Mouse (Mus musculus): ENCODE data around the gene Fsip1. TPM values are rescaled to one million over a fixed set of nuclear protein-coding genes. Genes with fewer than 3 reads are reported as not detected.

Gene Fsip1
- polyA plus RNA-seq, 1 experiment from 2014 or later: 3.3 TPM

DNA sequence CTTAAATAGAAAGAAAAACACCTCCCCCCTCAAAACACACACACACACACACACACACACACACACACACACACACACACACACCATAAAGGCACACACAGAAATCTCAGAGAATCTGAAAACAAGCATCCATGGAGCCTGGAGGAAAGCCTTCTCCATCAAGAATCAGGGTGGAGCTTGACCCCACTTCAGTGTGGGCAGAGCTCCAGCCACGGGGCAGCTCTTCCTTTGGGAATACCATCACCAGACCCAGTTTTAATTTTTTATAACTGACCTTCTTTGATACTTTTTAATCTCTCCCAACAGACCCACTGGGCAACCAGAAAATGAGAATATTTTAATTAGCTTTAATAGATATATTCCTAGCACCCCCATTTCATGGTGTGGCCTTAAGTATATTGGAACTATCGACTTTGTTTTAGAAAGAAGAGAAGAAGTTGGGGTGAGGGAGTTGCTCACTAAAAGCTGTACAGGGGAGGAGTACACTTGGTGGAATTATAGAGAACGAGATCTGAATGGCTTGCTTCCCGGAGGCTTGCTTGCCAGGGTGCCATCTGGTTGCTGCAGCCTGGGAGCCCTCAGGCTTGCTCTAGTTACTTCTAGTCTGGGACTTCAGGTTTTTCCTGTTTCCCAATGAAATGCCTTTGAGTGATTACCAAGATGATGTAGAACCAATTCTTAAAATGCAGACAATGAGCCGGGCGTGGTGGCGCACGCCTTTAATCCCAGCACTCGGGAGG is 31.7 kb upstream of the Fsip1 start:
- no peak overlapping the region for H3K4me3 ChIP-seq (replicated peaks)
- H3K9ac ChIP-seq: no peak overlapping the region
- WGBS: 90% methylated on average over 9 of the region's 9 CpGs
- no peaks in the 10 kb centered on the region; the same call in 1 of the 2 replicates for H3K4me1 ChIP-seq
- H3K4me2 ChIP-seq: no peak overlapping the region
- no peak overlapping the region for H3K27ac ChIP-seq
- H3K9me3 ChIP-seq: no peaks in the 10 kb centered on the region
- ATAC-seq (ENCODE audit: low FRiP score): no peak
- no peaks in the 10 kb centered on the region for H3K36me3 ChIP-seq (replicated peaks)
- no peaks in the 10 kb centered on the region for H3K27me3 ChIP-seq

DNA sequence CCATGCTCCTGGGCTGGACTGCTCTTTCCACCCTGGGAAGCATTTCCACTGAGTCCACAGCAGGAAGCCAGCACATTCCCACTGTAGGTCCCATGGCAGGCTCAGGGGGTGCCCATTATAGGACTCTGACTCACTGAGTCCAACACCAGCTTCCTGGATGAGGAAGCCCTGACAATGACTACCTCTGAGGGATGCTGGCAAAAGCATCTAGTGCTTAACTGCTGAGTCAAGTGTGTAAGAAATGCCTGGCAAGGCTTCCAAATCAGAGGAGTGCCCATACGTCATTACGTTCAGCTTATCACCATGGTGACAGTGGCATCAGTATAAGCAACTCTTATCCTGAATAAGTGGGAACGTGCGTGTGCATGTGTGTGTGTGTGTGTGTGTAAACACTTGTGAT is 30.9 kb upstream of the Fsip1 start:
- no peak overlapping the region for H3K27ac ChIP-seq
- H3K36me3 ChIP-seq (replicated peaks): no peaks in the 10 kb centered on the region
- H3K9ac ChIP-seq: no peak overlapping the region
- H3K9me3 ChIP-seq: no peaks in the 10 kb centered on the region
- no peak overlapping the region for H3K4me2 ChIP-seq
- no peak for ATAC-seq (ENCODE audit: low FRiP score)
- no peaks in the 10 kb centered on the region for H3K4me1 ChIP-seq
- no peaks in the 10 kb centered on the region for H3K27me3 ChIP-seq
- 80% methylated on average over 4 of the region's 4 CpGs for WGBS
- H3K4me3 ChIP-seq (replicated peaks): no peak overlapping the region

DNA sequence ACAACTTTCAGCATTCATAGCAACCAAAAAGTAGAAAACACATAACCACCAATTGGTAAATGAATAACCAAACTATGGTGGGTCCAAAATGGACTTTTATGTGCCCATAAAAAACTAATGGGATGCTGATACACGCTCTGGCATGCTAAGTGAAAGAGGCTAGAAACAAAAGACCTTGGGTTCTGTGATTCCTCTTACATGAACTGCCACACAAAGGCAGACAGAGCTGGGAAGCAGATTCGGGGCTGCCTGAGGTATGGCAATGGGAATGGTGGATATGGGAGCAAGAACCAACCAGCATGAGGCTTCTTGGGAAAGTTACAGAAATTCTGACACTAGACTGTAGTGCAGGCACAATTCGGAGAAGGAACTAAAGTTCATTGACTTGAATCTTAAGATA is 25.7 kb upstream of the Fsip1 start:
- Histone ChIP-seq H3K4me3 (replicated peaks) (no peak overlapping the region), H3K27ac (no peak overlapping the region), H3K4me2 (no peak overlapping the region), H3K9me3 (no peaks in the 10 kb centered on the region), H3K9ac (no peak overlapping the region), H3K36me3 (replicated peaks) (no peaks in the 10 kb centered on the region), H3K4me1 (no peaks in the 10 kb centered on the region), H3K27me3 (no peaks in the 10 kb centered on the region)
- no peak for ATAC-seq (ENCODE audit: low FRiP score)
- 80% methylated on average over 3 of the region's 3 CpGs for WGBS

- no peak overlapping the region for H3K4me2 ChIP-seq
- no peak overlapping the region for H3K4me3 ChIP-seq (replicated peaks)
- H3K27me3 ChIP-seq: no peaks in the 10 kb centered on the region
- no peaks in the 10 kb centered on the region for H3K9me3 ChIP-seq
- no peak overlapping the region for H3K9ac ChIP-seq
- H3K27ac ChIP-seq: no peak overlapping the region
- 91% methylated on average over 8 of the region's 8 CpGs for WGBS
- no peaks in the 10 kb centered on the region for H3K36me3 ChIP-seq (replicated peaks)
- no peak for ATAC-seq (ENCODE audit: low FRiP score)
- H3K4me1 ChIP-seq: peaks cover 9% of the 10 kb centered on the region; the same call in 1 of the 2 replicates
These were observed 21.5 kb upstream of the Fsip1 start for GRCm38 (mm10) chr2:118278249-118278648.

GRCm38 (mm10) chr2:118271606-118272005 is 14.8 kb upstream of the Fsip1 start:
- Histone ChIP-seq H3K27ac (no peak overlapping the region), H3K9me3 (no peaks in the 10 kb centered on the region), H3K9ac (no peak overlapping the region), H3K36me3 (replicated peaks) (no peaks in the 10 kb centered on the region), H3K27me3 (no peaks in the 10 kb centered on the region), H3K4me1 (peaks cover 9% of the 10 kb centered on the region; the same call in 1 of the 2 replicates), H3K4me2 (no peak overlapping the region), H3K4me3 (replicated peaks) (no peak overlapping the region)
- ATAC-seq (ENCODE audit: low FRiP score): no peak
- WGBS: 91% methylated on average over 10 of the region's 10 CpGs

- no peak for ATAC-seq (ENCODE audit: low FRiP score)
- Histone ChIP-seq H3K27ac (no peak overlapping the region), H3K4me2 (no peak overlapping the region), H3K9ac (no peak overlapping the region), H3K9me3 (no peaks in the 10 kb centered on the region), H3K36me3 (replicated peaks) (no peaks in the 10 kb centered on the region), H3K27me3 (no peaks in the 10 kb centered on the region), H3K4me1 (peaks cover 7% of the 10 kb centered on the region; the same call in 1 of the 2 replicates), H3K4me3 (replicated peaks) (no peak overlapping the region)
- WGBS: 76% methylated on average over 14 of the region's 14 CpGs
These were observed 13.4 kb upstream of the Fsip1 start for GRCm38 (mm10) chr2:118270213-118270612.

DNA sequence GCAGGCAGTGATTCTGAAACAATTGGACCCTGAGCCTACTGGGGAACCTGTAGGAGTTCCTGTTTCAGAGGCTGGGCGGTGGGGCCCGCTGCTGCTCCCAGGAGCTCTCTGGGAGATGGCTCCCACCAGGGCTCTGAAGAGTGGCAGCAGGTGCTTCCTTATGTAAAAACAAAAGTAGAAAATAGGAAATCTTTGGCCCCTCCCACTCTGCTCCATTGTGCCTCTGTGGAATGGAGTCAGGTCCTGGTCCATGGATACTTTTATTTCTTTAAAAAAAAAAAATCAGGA is 7.1 kb upstream of the Fsip1 start:
- whole genome bisulfite sequencing: 64% methylated on average over 2 of the region's 2 CpGs
- no peaks in the 10 kb centered on the region for H3K9me3 ChIP-seq
- no peaks in the 10 kb centered on the region for H3K36me3 ChIP-seq (replicated peaks)
- no peak overlapping the region for H3K27ac ChIP-seq
- H3K4me3 ChIP-seq (replicated peaks): no peak overlapping the region
- no peak overlapping the region for H3K4me2 ChIP-seq
- H3K4me1 ChIP-seq: no peaks in the 10 kb centered on the region
- H3K9ac ChIP-seq: no peak overlapping the region
- ATAC-seq (ENCODE audit: low FRiP score): no peak
- H3K27me3 ChIP-seq: peaks cover 4% of the 10 kb centered on the region

GRCm38 (mm10) chr2:118263151-118263913 is 6.6 kb upstream of the Fsip1 start:
- Histone ChIP-seq H3K27ac (no peak overlapping the region), H3K36me3 (replicated peaks) (no peaks in the 10 kb centered on the region), H3K27me3 (peaks cover 4% of the 10 kb centered on the region), H3K4me3 (replicated peaks) (no peak overlapping the region), H3K9ac (no peak overlapping the region), H3K9me3 (no peaks in the 10 kb centered on the region), H3K4me1 (no peaks in the 10 kb centered on the region), H3K4me2 (no peak overlapping the region)
- peak; percentile 51; the same call in 1 of the 2 replicates for ATAC-seq (ENCODE audit: low FRiP score)
- 22% methylated on average over 8 of the region's 8 CpGs for WGBS

DNA sequence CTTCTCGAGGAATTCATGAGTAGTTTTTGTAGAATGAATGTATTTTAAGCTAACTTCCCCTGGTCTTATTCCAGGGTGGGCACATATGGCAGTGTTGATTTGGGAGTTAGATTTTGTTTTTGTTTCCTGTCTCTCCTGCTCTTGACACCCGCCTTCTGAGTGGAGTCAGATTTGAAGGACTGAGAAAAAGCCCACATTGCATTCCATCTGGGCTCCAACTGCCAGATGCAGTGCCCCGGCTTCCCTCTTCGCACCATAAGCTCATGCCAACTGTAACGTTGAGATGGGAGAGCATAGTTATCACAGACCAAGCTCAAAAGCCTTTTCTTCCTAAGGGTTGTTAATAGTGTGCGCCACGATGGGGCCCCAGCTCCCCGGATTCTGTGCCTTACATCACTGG is 5.9 kb upstream of the Fsip1 start:
- Histone ChIP-seq H3K9ac (no peak overlapping the region), H3K27me3 (peaks cover 4% of the 10 kb centered on the region), H3K9me3 (no peaks in the 10 kb centered on the region), H3K4me2 (no peak overlapping the region), H3K27ac (no peak overlapping the region), H3K36me3 (replicated peaks) (no peaks in the 10 kb centered on the region), H3K4me3 (replicated peaks) (no peak overlapping the region), H3K4me1 (no peaks in the 10 kb centered on the region)
- 71% methylated on average over 8 of the region's 8 CpGs for WGBS
- ATAC-seq (ENCODE audit: low FRiP score): no peak

GRCm38 (mm10) chr2:118259746-118260145 is 3.0 kb upstream of the Fsip1 start:
- no peak overlapping the region for H3K4me3 ChIP-seq (replicated peaks)
- H3K36me3 ChIP-seq (replicated peaks): no peaks in the 10 kb centered on the region
- H3K27ac ChIP-seq: no peak overlapping the region
- H3K4me1 ChIP-seq: peaks cover 5% of the 10 kb centered on the region; the same call in 1 of the 2 replicates
- H3K9me3 ChIP-seq: no peaks in the 10 kb centered on the region
- no peak overlapping the region for H3K9ac ChIP-seq
- peaks cover 4% of the 10 kb centered on the region for H3K27me3 ChIP-seq
- WGBS: 89% methylated on average over 5 of the region's 5 CpGs
- ATAC-seq (ENCODE audit: low FRiP score): no peak
- H3K4me2 ChIP-seq: no peak overlapping the region

DNA sequence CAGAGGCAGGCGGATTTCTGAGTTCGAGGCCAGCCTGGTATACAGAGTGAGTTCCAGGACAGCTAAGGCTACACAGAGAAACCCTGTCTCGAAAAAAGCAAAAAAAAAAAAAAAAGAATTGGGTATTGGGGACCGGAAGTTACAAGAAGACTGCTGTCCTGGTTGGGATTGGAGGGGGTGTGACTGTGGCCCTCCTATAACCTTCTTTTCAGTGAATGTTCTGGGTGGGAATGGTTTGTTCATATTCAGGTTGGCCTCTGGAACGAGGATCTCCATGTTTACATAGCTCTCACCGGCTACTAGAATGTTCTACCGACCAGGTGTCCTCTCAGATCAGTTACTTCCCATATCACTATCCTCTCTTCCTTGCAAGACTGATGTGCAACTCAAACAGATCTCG is 328 bp upstream of the Fsip1 start:
- Histone ChIP-seq H3K27me3 (no peaks in the 10 kb centered on the region), H3K4me2 (peak overlapping the region; percentile 62), H3K4me3 (replicated peaks) (peak overlapping the region; percentile 47), H3K36me3 (replicated peaks) (no peaks in the 10 kb centered on the region), H3K27ac (no peak overlapping the region), H3K4me1 (peaks cover 5% of the 10 kb centered on the region; the same call in 1 of the 2 replicates), H3K9me3 (no peaks in the 10 kb centered on the region), H3K9ac (no peak overlapping the region)
- ATAC-seq (ENCODE audit: low FRiP score): 0 out of 2 replicates have a peak, but pooled peaks have one; percentile 25
- WGBS: 80% methylated on average over 8 of the region's 8 CpGs

GRCm38 (mm10) chr2:118254516-118254915 is 2.2 kb downstream of the Fsip1 start:
- H3K27me3 ChIP-seq: no peaks in the 10 kb centered on the region
- peaks cover 5% of the 10 kb centered on the region; the same call in 1 of the 2 replicates for H3K4me1 ChIP-seq
- no peak overlapping the region for H3K4me3 ChIP-seq (replicated peaks)
- ATAC-seq (ENCODE audit: low FRiP score): no peak
- WGBS: 77% methylated on average over 8 of the region's 8 CpGs
- no peaks in the 10 kb centered on the region for H3K9me3 ChIP-seq
- no peaks in the 10 kb centered on the region for H3K36me3 ChIP-seq (replicated peaks)
- no peak overlapping the region for H3K27ac ChIP-seq
- H3K4me2 ChIP-seq: no peak overlapping the region
- H3K9ac ChIP-seq: no peak overlapping the region

DNA sequence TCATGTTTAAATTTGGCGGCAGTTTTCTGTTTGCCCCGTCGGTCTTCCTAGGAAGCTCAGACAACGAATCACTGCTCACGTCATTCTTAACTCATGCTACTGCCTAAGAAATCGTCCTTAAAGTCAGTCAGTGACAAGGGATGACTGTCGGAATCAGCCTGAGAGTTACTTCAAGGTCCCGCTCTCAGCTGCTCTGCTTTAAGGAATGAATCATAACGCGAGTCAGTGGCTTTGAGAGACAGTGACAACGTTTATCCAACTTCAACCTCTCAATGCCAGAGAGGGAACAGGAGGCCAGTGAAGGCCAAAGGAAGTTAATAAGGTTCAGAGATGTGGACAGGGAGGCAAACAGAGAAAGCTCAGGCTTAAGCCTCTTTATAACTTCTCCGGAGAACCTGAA is 7.8 kb downstream of the Fsip1 start:
- WGBS: 80% methylated on average over 12 of the region's 12 CpGs
- no peaks in the 10 kb centered on the region for H3K27me3 ChIP-seq
- H3K4me2 ChIP-seq: no peak overlapping the region
- H3K4me3 ChIP-seq (replicated peaks): no peak overlapping the region
- H3K4me1 ChIP-seq: no peaks in the 10 kb centered on the region
- no peak overlapping the region for H3K27ac ChIP-seq
- ATAC-seq (ENCODE audit: low FRiP score): no peak
- no peaks in the 10 kb centered on the region for H3K36me3 ChIP-seq (replicated peaks)
- H3K9me3 ChIP-seq: no peaks in the 10 kb centered on the region
- no peak overlapping the region for H3K9ac ChIP-seq

All from forebrain, embryonic 12.5 days (tissue).